Mouse (Mus musculus) ES-Bruce4 (cell line): Measurements from ENCODE around the gene Mapk1. TPM values are rescaled to one million over a fixed set of nuclear protein-coding genes. Genes with fewer than 3 reads are reported as not detected.

Experiments
- H3K27ac ChIP-seq: 2 replicates; pipeline ENCODE4 v1.5.1; 2012; ENCODE audit warnings: low read length, inconsistent platforms; ENCODE audit not compliant: insufficient read depth
- H3K27me3 ChIP-seq: 2 replicates; pipeline ENCODE4 v1.6.1; 2012; ENCODE audit warnings: mild to moderate bottlenecking, low read length, inconsistent platforms; ENCODE audit not compliant: control insufficient read depth, poor library complexity, insufficient read depth, severe bottlenecking
- H3K36me3 ChIP-seq: 2 replicates; pipeline ENCODE4 v1.6.1; 2012; ENCODE audit warnings: inconsistent platforms, mild to moderate bottlenecking, low read length, moderate library complexity; ENCODE audit not compliant: control insufficient read depth, poor library complexity, insufficient read depth, severe bottlenecking
- H3K4me1 ChIP-seq: one replicate; pipeline ENCODE4 v1.8.1; 2011; ENCODE audit warnings: low read length; ENCODE audit not compliant: control insufficient read depth, insufficient read depth
- H3K4me3 ChIP-seq: 2 replicates; pipeline ENCODE4 v1.5.1; 2011; ENCODE audit warnings: low read depth, mild to moderate bottlenecking, low read length
- H3K9ac ChIP-seq: 2 replicates; pipeline ENCODE4 v1.6.1; 2012; ENCODE audit warnings: low read depth, mild to moderate bottlenecking, inconsistent platforms; ENCODE audit not compliant: poor library complexity, severe bottlenecking
- H3K9me3 ChIP-seq: replicated peaks from 2 replicates; pipeline ENCODE4 v1.6.1; 2012; ENCODE audit warnings: mild to moderate bottlenecking, low read length, inconsistent platforms; ENCODE audit not compliant: control insufficient read depth, poor library complexity, insufficient read depth, severe bottlenecking
- CTCF ChIP-seq: IDR thresholded peaks from one replicate; pipeline ENCODE4 v1.8.1; 2011; ENCODE audit warnings: low read depth, low read length
- EP300 ChIP-seq: IDR thresholded peaks from 2 replicates; pipeline ENCODE4 v1.6.1; 2011; ENCODE audit warnings: low read depth, low read length; ENCODE audit not compliant: insufficient read depth
- POLR2A ChIP-seq: IDR thresholded peaks from one replicate; pipeline ENCODE4 v1.8.1; 2011; ENCODE audit warnings: low read length; ENCODE audit not compliant: insufficient read depth
- polyA plus RNA-seq: library from polyadenylated mRNA; stranded (reverse); fragments of >200 nt; gene quantifications from 2 replicates; pipeline ENCODE4 v1.2.4, GENCODE M21; 2011; ENCODE audit warnings: low read depth; ENCODE audit not compliant: missing spikeins, insufficient read depth, insufficient read length

The Mapk1 gene
- polyA plus RNA-seq, 1 experiment: 351 TPM

GRCm38 (mm10) chr16:16966290-16966689 is 16.9 kb upstream of the Mapk1 start:
- H3K4me1 ChIP-seq: no peaks in the 10 kb centered on the region
- TF ChIP-seq CTCF (no peak), EP300 (no peak), POLR2A (no peak)
- no peaks in the 10 kb centered on the region for H3K27me3 ChIP-seq
- no peaks in the 10 kb centered on the region for H3K9me3 ChIP-seq
- H3K27ac ChIP-seq: no peak overlapping the region
- no peak overlapping the region for H3K9ac ChIP-seq
- H3K4me3 ChIP-seq: no peak overlapping the region
- no peaks in the 10 kb centered on the region for H3K36me3 ChIP-seq

GRCm38 (mm10) chr16:16978061-16978460 is 5.1 kb upstream of the Mapk1 start:
- peaks cover 23% of the 10 kb centered on the region for H3K9me3 ChIP-seq

GRCm38 (mm10) chr16:16978765-16979164 is 4.4 kb upstream of the Mapk1 start:
- no peak for TF ChIP-seq CTCF
- no peak for TF ChIP-seq POLR2A
- no peak for TF ChIP-seq EP300
- Histone ChIP-seq H3K27me3 (no peaks in the 10 kb centered on the region), H3K9me3 (peaks cover 23% of the 10 kb centered on the region), H3K36me3 (no peaks in the 10 kb centered on the region), H3K4me1 (no peaks in the 10 kb centered on the region), H3K27ac (no peak overlapping the region), H3K4me3 (no peak overlapping the region), H3K9ac (no peak overlapping the region)

More at GRCm38 (mm10) chr16:16978061-16978460, 5.1 kb upstream of the Mapk1 start:
- Histone ChIP-seq H3K36me3 (no peaks in the 10 kb centered on the region), H3K4me1 (no peaks in the 10 kb centered on the region), H3K4me3 (no peak overlapping the region), H3K27me3 (no peaks in the 10 kb centered on the region), H3K27ac (no peak overlapping the region), H3K9ac (no peak overlapping the region)
- TF ChIP-seq EP300: no peak
- no peak for TF ChIP-seq POLR2A
- TF ChIP-seq CTCF: no peak

GRCm38 (mm10) chr16:16982636-16983035 is 546 bp upstream of the Mapk1 start:
- H3K9me3 ChIP-seq: no peaks in the 10 kb centered on the region; the same call in 1 of the 2 replicates
- no peaks in the 10 kb centered on the region for H3K27me3 ChIP-seq
- H3K36me3 ChIP-seq: peaks cover 21% of the 10 kb centered on the region
- H3K4me3 ChIP-seq: peak overlapping the region; percentile 87
- H3K4me1 ChIP-seq: no peaks in the 10 kb centered on the region
- peak overlapping the region; percentile 80 for H3K9ac ChIP-seq
- no peak overlapping the region for H3K27ac ChIP-seq
- TF ChIP-seq EP300 (no peak), CTCF (no peak), POLR2A (no peak)

GRCm38 (mm10) chr16:16983534-16984422 is 596 bp downstream of the Mapk1 start:
- H3K36me3 ChIP-seq: peaks cover 29% of the 10 kb centered on the region
- peaks cover 2% of the 10 kb centered on the region for H3K4me1 ChIP-seq
- H3K27me3 ChIP-seq: no peaks in the 10 kb centered on the region
- no peak for TF ChIP-seq EP300
- no peak for TF ChIP-seq POLR2A
- TF ChIP-seq CTCF: no peak
- peak overlapping the region; percentile 82 for H3K4me3 ChIP-seq
- no peak overlapping the region for H3K27ac ChIP-seq
- no peaks in the 10 kb centered on the region for H3K9me3 ChIP-seq
- H3K9ac ChIP-seq: peak overlapping the region; percentile 80

- Histone ChIP-seq H3K27me3 (no peaks in the 10 kb centered on the region), H3K4me3 (peak overlapping the region; percentile 82), H3K9me3 (no peaks in the 10 kb centered on the region), H3K9ac (peak overlapping the region; percentile 80), H3K36me3 (peaks cover 36% of the 10 kb centered on the region), H3K4me1 (peaks cover 2% of the 10 kb centered on the region), H3K27ac (no peak overlapping the region)
- TF ChIP-seq CTCF (no peak), EP300 (no peak), POLR2A (no peak)
Observed at GRCm38 (mm10) chr16:16984423-16984941, 1.3 kb downstream of the Mapk1 start.
